Mouse (Mus musculus): ENCODE results near the gene Myo1b. TPM values are rescaled to one million over a fixed set of nuclear protein-coding genes. Genes with fewer than 3 reads are reported as not detected.
A peak's percentile ranks its signal among the peaks of the same experiment; 100 is the strongest.

Myo1b gene
- polyA plus RNA-seq, 1 experiment from 2014 or later, result 38.3 TPM

DNA sequence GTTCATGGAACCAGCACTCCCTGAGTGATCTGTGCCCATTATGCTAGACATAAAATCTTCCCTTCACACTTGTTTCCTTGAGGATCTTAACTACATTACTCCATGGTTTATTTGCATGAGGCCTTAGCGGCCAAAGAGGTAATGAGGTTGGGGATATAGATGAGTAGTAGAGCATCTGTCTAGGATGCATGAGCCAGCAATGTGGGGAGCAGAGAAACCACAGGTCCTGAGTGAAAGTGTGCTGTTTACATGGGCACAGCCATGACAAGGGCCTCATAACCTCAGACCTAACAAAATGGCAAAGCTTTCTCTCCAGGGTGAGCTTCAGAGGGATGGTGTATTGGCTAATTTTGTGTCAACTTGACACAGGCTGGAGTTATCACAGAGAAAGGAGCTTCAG, 186.5 kb downstream of the Myo1b start:
- no peak for DNase-seq (ENCODE audit: low spot score)
- WGBS, result 77% methylated on average over 1 of the region's 1 CpGs
- no peaks in the 10 kb centered on the region for H3K36me3 ChIP-seq (ENCODE audit: control insufficient read depth, insufficient read depth, low read length)

DNA sequence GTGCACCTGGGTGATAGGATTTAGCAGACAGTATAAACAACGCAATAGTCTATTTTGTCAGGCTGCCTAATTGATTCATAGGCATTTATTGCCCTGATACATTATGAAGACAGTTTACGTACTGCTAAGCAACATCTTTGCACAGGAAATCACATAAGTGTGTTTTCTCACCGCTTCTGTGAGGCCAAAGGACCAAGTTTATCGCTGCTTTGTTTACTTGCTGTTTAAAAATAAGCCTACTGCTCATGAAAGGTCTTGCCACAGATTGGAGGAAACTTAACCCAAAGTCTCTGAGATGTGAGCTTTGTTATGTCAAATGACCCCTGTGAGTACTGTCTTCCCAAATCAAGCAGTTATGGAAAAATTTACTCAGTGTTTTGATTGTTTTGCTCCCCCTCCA, 187.1 kb downstream of the Myo1b start:
- no peaks in the 10 kb centered on the region for H3K4me1 ChIP-seq (replicated peaks; ENCODE audit: control insufficient read depth, insufficient read depth)
- WGBS, result 53% methylated on average over 4 of the region's 4 CpGs
- no peak overlapping the region for H3K9ac ChIP-seq (ENCODE audit: low read length)
- no peaks in the 10 kb centered on the region for H3K27me3 ChIP-seq (ENCODE audit: control insufficient read depth, insufficient read depth, low read length)
- TF ChIP-seq EP300 (optimal IDR thresholded peaks at IDR 0.05) (no peak), CTCF (IDR thresholded peaks at IDR 0.05; ENCODE audit: low read depth) (no peak)
- H3K4me2 ChIP-seq (replicated peaks; ENCODE audit: low read depth), result no peak overlapping the region
- H3K9me3 ChIP-seq (ENCODE audit: control insufficient read depth, low read length), result no peaks in the 10 kb centered on the region
- no peak for ATAC-seq (ENCODE audit: low FRiP score, low TSS enrichment)
- no peak for DNase-seq (ENCODE audit: low spot score)
- no peak overlapping the region for H3K27ac ChIP-seq (replicated peaks)
- no peaks in the 10 kb centered on the region for H3K36me3 ChIP-seq (ENCODE audit: control insufficient read depth, insufficient read depth, low read length)
- no peak overlapping the region for H3K4me3 ChIP-seq (ENCODE audit: low read depth, low read length)

More for the DNA sequence above, 186.5 kb downstream of the Myo1b start:
- Histone ChIP-seq H3K4me2 (replicated peaks; ENCODE audit: low read depth) (no peak overlapping the region), H3K9me3 (ENCODE audit: control insufficient read depth, low read length) (no peaks in the 10 kb centered on the region), H3K27me3 (ENCODE audit: control insufficient read depth, insufficient read depth, low read length) (no peaks in the 10 kb centered on the region), H3K9ac (ENCODE audit: low read length) (no peak overlapping the region), H3K27ac (replicated peaks) (no peak overlapping the region), H3K4me1 (replicated peaks; ENCODE audit: control insufficient read depth, insufficient read depth) (no peaks in the 10 kb centered on the region), H3K4me3 (ENCODE audit: low read depth, low read length) (no peak overlapping the region)
- no peak for ATAC-seq (ENCODE audit: low FRiP score, low TSS enrichment)
- TF ChIP-seq CTCF (IDR thresholded peaks at IDR 0.05; ENCODE audit: low read depth) (no peak), EP300 (optimal IDR thresholded peaks at IDR 0.05) (no peak)

DNA sequence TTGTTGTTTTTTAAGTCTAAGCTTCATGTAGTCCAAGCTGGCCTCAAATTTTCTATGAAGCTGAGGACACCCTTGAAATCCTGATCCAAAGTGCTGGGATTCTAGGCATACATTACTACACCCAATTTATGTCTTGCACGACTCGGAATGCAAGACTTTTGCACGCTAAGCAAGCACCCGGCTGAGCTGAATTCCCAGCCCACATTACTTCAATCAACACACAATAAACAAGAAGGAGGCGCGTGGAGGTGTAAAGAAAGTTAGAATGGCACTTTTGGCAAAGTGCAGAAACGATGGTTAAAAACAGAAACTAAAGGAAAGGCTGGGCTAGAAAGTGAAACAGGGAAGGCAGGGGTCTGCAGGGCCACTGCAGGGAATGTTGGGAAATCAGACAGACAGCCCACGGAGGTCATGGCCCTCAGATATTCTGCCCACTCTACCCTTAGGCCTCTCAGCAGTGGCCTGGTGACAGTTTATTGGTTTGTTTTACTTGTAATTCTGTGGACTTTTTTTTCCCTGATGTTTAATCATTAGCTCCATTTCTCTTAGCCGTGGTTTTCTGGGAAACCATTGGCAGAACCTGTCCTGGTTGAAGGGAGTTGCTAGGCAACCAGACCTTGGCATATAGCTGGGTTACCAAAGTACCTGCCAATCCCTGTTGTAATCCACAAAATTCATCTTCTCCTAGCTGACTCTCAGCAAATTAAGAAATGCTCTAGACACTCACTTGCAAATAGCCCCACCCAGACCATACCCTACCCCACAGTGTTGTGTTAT, 195.8 kb downstream of the Myo1b start:
- peak; percentile 24; the same call in 1 of the 2 replicates for ATAC-seq (ENCODE audit: low FRiP score, low TSS enrichment)
- no peak overlapping the region for H3K27ac ChIP-seq (replicated peaks)
- H3K36me3 ChIP-seq (ENCODE audit: control insufficient read depth, insufficient read depth, low read length), result no peaks in the 10 kb centered on the region
- TF ChIP-seq EP300 (optimal IDR thresholded peaks at IDR 0.05) (no peak), CTCF (IDR thresholded peaks at IDR 0.05; ENCODE audit: low read depth) (no peak)
- 45% methylated on average over 9 of the region's 9 CpGs for WGBS
- no peak overlapping the region for H3K4me2 ChIP-seq (replicated peaks; ENCODE audit: low read depth)
- H3K4me1 ChIP-seq (replicated peaks; ENCODE audit: control insufficient read depth, insufficient read depth), result no peaks in the 10 kb centered on the region
- peak; percentile 20 for DNase-seq (ENCODE audit: low spot score)
- H3K9me3 ChIP-seq (ENCODE audit: control insufficient read depth, low read length), result no peaks in the 10 kb centered on the region
- H3K4me3 ChIP-seq (ENCODE audit: low read depth, low read length), result no peak overlapping the region
- H3K9ac ChIP-seq (ENCODE audit: low read length), result no peak overlapping the region
- no peaks in the 10 kb centered on the region for H3K27me3 ChIP-seq (ENCODE audit: control insufficient read depth, insufficient read depth, low read length)

DNA sequence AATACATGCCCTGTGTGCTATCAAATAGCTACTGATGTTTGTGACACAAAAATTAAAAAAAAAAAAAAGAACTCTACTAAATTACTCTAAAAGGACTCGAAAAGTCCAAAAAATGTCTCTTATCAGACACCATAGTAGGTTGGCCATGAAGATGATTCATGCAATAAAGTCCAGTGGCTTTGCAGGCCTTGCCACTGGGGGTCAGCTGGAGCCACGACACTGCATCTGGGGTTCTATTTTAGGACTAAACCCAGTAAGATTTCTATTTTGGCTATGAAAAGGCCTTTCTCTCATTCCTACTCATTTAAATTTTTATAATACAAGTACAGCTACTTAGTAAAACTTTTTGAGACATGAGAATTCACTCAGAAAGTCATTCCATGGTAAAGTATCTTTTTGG, 205.0 kb downstream of the Myo1b start:
- WGBS, result 85% methylated on average over 2 of the region's 2 CpGs
- Histone ChIP-seq H3K4me1 (replicated peaks; ENCODE audit: control insufficient read depth, insufficient read depth) (no peaks in the 10 kb centered on the region), H3K36me3 (ENCODE audit: control insufficient read depth, insufficient read depth, low read length) (no peaks in the 10 kb centered on the region), H3K4me2 (replicated peaks; ENCODE audit: low read depth) (no peak overlapping the region), H3K27ac (replicated peaks) (no peak overlapping the region), H3K27me3 (ENCODE audit: control insufficient read depth, insufficient read depth, low read length) (no peaks in the 10 kb centered on the region), H3K9me3 (ENCODE audit: control insufficient read depth, low read length) (no peaks in the 10 kb centered on the region), H3K4me3 (ENCODE audit: low read depth, low read length) (no peak overlapping the region), H3K9ac (ENCODE audit: low read length) (no peak overlapping the region)
- DNase-seq (ENCODE audit: low spot score), result no peak
- ATAC-seq (ENCODE audit: low FRiP score, low TSS enrichment), result no peak
- no peak for TF ChIP-seq CTCF (IDR thresholded peaks at IDR 0.05; ENCODE audit: low read depth)
- no peak for TF ChIP-seq EP300 (optimal IDR thresholded peaks at IDR 0.05)

DNA sequence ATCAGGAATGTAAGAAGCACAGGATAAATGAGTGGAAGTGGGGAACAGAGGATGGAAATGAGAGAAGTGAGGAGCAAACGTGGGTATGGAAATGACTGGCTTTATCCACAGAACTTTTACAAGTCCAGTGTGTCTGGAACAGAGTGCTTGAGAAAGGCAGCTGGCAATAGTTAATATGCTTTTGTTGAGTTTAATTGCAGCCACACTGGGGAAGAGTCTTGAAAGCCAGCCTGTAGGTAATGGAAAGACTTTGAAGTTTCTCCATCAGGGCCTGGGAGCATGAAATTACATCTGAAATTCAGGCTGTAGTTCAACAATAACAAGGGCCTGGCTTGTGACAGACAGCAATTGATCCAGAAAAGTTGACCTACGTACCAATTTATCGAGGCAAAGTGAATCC, 209.8 kb downstream of the Myo1b start:
- Histone ChIP-seq H3K9me3 (ENCODE audit: control insufficient read depth, low read length) (no peaks in the 10 kb centered on the region), H3K4me1 (replicated peaks; ENCODE audit: control insufficient read depth, insufficient read depth) (no peaks in the 10 kb centered on the region), H3K4me3 (ENCODE audit: low read depth, low read length) (no peak overlapping the region), H3K9ac (ENCODE audit: low read length) (no peak overlapping the region), H3K27ac (replicated peaks) (no peak overlapping the region), H3K36me3 (ENCODE audit: control insufficient read depth, insufficient read depth, low read length) (no peaks in the 10 kb centered on the region), H3K4me2 (replicated peaks; ENCODE audit: low read depth) (no peak overlapping the region), H3K27me3 (ENCODE audit: control insufficient read depth, insufficient read depth, low read length) (no peaks in the 10 kb centered on the region)
- DNase-seq (ENCODE audit: low spot score) (no peak), ATAC-seq (ENCODE audit: low FRiP score, low TSS enrichment) (no peak)
- no peak for TF ChIP-seq CTCF (IDR thresholded peaks at IDR 0.05; ENCODE audit: low read depth)
- TF ChIP-seq EP300 (optimal IDR thresholded peaks at IDR 0.05), result no peak
- WGBS, result 83% methylated on average over 3 of the region's 3 CpGs

DNA sequence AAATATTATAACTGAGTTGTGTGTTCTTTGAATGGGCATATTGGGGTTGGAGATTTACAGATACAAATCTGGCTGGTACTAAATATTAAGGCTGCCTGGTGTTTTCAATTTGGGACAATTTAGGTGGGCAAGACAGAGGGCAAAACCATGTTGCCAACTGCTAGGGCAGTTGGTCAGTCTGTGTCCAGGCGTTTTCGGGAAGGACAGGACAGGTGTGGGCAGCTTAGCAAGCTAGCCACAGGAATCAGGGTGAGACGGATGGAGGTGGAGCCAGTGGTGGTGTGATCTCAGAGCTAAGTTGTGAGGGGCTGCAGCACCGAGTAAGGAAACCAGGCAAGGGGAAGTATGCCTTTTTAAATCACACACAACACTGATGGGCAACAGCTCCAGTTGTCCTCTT, 211.3 kb downstream of the Myo1b start:
- H3K4me2 ChIP-seq (replicated peaks; ENCODE audit: low read depth), result no peak overlapping the region
- TF ChIP-seq CTCF (IDR thresholded peaks at IDR 0.05; ENCODE audit: low read depth) (no peak), EP300 (optimal IDR thresholded peaks at IDR 0.05) (no peak)
- DNase-seq (ENCODE audit: low spot score) (no peak), ATAC-seq (ENCODE audit: low FRiP score, low TSS enrichment) (no peak)
- H3K27ac ChIP-seq (replicated peaks), result no peak overlapping the region
- H3K9me3 ChIP-seq (ENCODE audit: control insufficient read depth, low read length), result no peaks in the 10 kb centered on the region
- no peaks in the 10 kb centered on the region for H3K36me3 ChIP-seq (ENCODE audit: control insufficient read depth, insufficient read depth, low read length)
- no peak overlapping the region for H3K9ac ChIP-seq (ENCODE audit: low read length)
- no peaks in the 10 kb centered on the region for H3K27me3 ChIP-seq (ENCODE audit: control insufficient read depth, insufficient read depth, low read length)
- H3K4me1 ChIP-seq (replicated peaks; ENCODE audit: control insufficient read depth, insufficient read depth), result no peaks in the 10 kb centered on the region
- WGBS, result 75% methylated on average over 4 of the region's 4 CpGs
- H3K4me3 ChIP-seq (ENCODE audit: low read depth, low read length), result no peak overlapping the region

Other genes with a start within 250 kb of the Myo1b start
- gene Stat4, start 71.1 kb upstream of the Myo1b start, polyA plus RNA-seq (2015; fragmentation: Nextera tagmentation; extraction: Ambion mirVana), result 0.46 and 0.51 TPM in 2 replicates
- 22.2 and 24.0 TPM in 2 replicates for gene Stat1, start 203.4 kb upstream of the Myo1b start, polyA plus RNA-seq (2015; fragmentation: Nextera tagmentation; extraction: Ambion mirVana)